Mouse (Mus musculus) right cerebral cortex, adult 18-20 months (tissue): ENCODE data around the gene Six3.

Source experiments
- DNase-seq: peaks from one replicate; pipeline ENCODE4 v3.0.0; 2022; ENCODE audit warnings: mixed read lengths

Six3 gene

DNA sequence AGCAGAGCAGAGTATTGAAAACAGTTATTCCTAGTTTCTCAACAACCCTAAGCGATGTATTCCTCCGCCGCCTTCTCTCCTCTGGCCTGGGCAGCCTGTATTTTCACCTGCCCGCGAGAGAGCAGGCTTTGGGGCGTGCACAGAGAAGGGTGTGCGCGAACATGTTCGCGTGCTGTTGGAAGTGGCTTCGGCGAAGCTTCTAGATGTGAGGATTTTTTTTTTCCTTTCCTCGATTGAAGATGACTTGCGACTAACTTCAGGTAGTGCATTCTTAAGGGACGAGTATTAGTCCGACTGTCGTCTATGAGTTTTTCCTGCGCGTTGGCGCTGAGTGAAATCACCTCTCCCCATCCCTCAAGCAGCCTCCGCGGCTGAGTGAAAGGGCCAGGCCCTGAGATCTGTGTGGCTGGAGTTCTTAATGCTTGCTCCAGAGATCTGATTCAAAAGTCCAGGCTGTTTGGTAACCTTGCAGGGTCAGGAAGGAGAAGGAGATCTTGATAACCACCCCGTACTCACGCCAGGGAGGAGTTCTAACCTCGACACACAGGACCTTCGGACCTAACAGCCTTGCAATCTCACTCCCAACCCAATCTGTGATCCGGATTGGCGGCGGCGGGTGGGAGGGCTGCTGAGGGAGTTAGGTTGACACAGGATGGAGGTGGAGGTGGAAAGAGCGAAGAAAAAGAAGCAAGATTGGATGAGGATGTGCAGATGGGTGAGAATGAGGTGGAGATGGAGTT is 712 bp upstream of the Six3 start:
- DNase-seq: no peak

GRCm38 (mm10) chr17:85614011-85614721 is 758 bp downstream of the Six3 start:
- no peak for DNase-seq

DNA sequence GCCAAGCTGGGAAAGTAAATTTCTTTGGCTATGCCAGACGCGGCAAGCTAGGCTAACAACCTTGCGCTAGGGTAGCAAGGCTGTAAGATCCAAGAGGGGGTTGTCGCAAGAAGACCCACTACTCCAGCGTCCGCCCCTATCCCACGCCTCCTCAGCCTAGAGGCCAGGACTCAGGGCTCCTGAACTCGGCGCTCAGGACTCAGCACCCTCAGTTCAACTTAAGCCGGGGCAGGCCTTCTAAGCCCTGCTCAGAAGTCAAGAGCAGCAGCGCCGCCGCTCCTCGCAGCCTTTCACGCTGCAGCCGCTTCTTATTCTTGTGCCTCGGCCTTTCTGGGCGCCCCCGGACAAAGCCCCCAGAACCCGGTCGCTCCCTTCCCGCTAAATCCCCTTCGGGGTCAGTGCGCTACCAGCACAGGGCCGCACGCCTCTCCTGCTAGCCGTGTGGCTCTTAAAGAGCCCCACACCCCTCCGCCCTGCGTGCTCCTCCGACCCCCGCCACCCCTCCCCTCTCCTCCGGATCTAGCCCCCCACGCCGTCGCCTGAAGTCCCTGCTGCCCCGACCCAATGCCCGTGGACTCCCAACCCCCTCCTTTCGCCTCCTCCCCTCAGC is 1.4 kb downstream of the Six3 start:
- no peak for DNase-seq

DNA sequence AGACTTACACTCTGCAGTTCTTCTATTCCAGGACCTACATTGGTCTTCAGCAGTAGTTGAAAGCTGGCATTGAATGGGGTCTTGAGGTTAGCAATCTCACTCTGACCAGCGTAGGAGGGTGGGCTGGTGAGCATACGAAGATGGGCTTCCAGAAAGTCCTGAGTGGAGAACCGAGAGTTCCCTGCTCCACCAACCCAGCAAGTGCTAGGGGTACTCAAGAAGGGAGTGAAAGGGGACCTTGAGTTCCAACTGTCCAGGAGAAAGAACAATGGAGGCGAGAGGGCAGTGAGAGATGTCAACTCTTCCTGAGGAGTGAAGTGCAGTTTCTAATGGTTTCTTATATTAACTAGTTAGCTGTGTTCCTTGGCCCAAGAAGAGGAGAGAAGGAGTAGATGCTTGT is 2.2 kb downstream of the Six3 start:
- no peak for DNase-seq

- DNase-seq: no peak
Observed at GRCm38 (mm10) chr17:85616526-85617500, 3.4 kb downstream of the Six3 start.

DNA sequence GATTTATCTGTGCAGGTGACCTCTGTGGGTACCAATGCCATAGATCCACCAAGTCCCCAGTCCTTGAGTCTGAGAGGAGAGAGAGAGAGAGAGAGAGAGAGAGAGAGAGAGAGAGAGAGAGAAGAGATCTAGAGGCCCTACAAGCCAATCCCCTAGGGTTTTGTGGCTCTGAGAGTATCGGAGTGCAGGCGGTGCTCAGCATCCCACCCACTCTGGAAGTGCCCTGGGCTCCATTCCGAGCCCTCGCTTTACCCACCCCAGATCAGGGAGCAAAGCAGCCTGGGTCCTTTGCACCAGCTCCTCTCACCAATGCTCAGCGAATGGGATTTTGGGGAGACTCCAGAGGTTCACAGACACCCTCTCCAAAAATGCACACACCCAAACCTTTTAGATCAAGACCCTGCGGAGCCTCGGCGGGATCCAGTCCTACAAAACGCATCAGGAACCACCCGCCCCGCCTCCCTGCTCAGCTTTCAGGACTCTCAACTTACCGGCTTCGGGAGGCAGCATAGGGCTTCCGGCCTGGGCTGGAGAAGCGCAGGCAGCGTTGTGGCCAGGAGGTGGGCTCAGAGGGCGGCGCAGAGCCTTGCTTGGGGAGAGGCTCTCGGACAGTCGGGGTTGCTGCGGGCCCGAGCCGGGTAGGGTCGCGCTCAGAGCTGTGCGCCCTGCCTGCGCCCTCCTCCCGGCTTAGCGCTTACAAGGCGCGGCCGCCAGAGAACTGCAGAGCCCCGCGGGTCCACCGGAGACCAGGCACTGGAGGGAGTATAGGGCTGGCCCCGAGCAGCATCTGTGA is 4.4 kb downstream of the Six3 start:
- no peak for DNase-seq

DNA sequence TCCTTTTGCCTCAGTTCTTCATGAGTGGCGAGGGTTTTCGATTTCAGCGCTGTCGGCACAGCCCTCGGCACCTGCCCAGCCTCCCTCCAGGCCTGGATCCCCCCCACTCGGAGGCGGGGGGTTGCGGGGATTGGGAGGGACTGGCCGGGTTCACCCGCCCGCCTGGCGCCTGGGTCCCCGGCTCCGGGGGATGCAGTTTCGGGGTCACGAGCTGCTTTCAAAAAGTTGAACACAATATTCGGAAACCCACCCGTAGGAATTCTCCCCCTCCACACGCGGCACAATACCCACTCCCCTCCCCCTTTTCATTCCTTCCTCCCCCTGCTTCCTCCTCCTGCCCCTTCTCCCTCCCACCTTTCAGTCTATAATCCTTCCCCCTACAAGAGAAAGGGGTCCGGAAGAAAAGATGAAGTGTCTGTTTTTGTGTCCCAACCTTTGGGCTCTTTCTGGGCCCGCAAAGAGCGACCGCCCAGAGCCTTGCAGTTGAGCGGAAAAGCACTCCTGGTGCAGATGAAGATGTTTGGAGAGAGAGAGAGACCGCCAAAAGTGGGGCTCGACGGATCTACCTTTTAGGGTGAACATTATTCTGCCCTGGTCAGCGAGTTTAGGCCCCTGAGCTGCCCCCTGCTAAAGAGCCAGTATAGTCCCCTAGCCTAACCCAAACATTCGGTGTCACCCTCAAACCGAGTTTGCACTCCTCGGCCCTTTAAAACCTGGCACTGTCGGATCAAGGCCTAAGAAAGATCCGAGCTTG is 5.1 kb downstream of the Six3 start:
- no peak for DNase-seq

DNA sequence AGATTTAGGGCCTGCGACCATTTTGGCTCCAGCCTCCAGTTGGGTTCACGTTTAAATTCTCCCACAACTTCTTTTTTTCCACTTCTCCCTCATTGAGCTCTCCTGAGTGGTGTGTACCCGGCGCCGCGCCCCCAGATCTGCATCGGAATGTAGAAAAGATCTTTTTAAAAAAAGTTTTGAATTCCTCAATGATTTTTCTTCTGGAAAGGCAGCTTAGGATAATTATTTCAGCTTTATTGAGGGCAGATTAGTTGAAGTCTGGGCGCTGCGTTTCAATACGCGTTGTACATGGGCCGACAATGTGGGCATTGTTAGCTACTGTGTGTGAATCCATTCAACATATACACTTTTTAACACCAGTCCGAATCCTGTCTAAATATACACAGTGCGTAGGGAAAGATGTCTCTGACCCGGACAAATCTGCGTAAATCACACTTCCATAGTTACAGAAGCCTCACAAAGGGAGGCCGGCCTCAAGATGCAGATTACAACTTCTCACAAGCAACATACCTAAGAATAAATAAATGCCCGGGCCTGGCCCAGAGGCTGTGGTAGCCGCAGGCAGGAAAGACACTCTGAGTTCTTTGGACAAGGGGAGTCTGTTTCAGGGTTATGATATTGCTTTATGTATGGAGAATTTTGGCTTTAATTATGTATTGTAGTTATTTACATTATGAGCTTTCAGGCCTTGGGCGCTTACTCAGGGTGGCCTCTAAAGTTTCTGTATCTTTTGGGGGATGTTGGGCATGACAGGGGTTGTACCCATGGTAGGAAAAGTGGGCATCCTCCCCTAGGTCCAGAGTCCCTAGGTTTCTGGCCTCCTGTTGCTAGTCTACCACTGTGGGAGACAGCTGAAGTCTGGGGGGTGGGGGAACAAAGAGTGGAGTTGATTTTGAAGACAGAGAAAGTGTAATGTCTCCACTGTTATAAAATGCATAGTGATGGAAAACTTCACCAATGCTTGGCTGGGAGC is 6.0 kb downstream of the Six3 start:
- no peak for DNase-seq

DNA sequence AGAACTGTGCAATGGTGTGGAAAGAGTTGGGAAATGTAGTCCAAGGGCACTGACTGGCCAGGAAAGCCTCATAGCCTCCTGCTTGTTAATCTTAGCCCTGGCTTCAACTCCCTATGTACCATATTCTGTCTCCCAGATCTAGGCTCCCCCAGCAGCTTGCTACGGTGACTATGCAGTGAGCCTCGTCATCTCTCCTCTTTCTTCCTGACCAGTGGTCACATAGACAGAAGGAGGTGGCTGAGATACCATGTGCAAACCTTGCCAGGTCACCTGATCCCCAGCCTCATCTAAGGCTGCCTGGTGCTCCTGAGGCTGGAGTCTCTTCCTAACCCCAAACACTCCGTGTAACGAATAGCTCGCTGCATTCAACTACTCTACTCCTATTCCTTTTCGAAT is 6.7 kb downstream of the Six3 start:
- no peak for DNase-seq

GRCm38 (mm10) chr17:85620680-85621504 is 7.5 kb downstream of the Six3 start:
- DNase-seq: no peak

DNA sequence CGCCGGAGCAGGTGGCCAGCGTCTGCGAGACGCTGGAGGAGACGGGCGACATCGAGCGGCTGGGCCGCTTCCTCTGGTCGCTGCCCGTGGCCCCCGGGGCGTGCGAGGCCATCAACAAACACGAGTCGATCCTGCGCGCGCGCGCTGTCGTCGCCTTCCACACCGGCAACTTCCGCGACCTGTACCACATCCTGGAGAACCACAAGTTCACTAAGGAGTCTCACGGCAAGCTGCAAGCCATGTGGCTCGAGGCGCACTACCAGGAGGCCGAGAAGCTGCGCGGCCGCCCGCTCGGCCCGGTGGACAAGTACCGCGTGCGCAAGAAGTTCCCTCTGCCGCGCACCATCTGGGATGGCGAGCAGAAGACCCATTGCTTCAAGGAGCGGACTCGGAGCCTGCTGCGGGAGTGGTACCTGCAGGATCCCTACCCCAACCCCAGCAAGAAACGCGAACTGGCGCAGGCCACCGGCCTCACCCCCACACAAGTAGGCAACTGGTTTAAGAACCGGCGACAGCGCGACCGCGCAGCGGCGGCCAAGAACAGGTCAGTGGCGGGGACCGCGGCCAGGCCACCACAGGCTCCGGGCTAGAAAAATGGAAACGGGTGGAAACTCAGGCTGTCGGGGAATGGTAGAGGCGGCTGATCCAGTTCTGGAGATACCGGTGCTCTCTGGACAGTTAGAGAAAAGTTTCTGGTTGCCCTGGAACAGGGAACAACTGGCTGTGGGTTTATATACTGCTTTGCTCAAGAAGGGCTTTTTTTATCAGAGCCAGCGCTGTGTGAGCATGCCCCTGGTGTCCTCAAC is 8.3 kb downstream of the Six3 start:
- no peak for DNase-seq

DNA sequence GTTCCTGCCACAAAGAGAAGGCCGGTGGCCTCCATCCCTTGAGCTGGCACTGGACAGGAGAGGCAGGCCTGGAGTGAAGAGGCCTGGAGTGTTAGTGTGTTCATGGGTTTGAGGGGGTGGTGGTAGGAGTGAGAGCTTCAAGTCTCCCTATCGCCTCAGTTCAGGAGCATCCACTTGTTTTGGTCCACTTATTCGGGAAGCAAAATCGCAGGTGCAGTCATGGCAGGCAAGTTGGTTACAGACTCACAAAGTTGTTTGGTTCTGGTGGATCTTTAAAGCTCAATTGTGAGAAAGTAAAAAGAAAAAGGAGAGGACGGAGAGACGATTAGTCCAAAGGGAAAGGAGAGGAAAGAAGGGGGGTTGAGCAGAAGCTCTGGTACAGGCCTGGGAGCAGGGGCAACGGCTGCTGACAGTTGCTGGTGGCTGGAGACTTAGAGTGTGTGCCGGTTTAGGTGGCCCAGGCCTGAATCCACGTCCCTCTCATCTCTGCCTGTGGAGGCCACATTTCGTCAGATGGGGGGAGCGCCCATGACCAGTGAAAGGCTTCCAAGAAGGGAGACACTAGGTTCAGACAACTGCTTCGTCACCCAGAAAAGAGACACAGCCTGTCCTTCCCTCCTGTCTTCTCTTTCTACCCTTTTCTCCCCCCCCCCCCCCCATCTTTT is 9.2 kb downstream of the Six3 start:
- no peak for DNase-seq

- no peak for DNase-seq
Observed at GRCm38 (mm10) chr17:85623161-85624050, 10.0 kb downstream of the Six3 start.

DNA sequence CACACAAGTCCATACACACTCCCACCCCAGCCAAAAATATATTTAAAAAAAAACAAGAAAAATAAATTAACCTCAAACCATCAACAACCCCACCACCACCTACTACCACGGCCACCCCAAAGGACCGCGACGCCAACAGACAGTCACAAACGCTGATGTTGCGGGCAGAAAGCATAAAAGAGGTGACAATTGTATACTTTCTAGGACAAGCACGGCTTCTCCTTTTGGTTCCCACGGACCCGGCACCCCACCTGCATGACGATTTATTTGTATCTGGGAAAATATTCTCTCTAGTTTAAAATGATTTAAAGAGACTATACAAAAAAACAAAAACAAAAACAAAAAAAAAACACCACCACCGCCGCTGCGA is 10.6 kb downstream of the Six3 start:
- no peak for DNase-seq

- DNase-seq: no peak
Observed at GRCm38 (mm10) chr17:85624981-85625940, 11.9 kb downstream of the Six3 start.
